Mouse (Mus musculus) ES-E14 (cell line): ENCODE measurements around the gene Nlgn3. TPM values are rescaled to one million over a fixed set of nuclear protein-coding genes. Genes with fewer than 3 reads are reported as not detected.
A peak's percentile ranks its signal among the peaks of the same experiment; 100 is the strongest.
"Not testable (repeated sequence)": the region's sequence is repeated elsewhere in the genome, so short reads cannot be mapped to it uniquely, and the experiment has no call there.

Source experiments
- DNase-seq: peaks from one replicate; pipeline ENCODE4 v3.0.0-alpha.2; 2013; ENCODE audit warnings: low read depth, low spot score
- H3K27ac ChIP-seq: 2 replicates; pipeline ENCODE4 v1.5.1; 2012; ENCODE audit warnings: low read depth, mild to moderate bottlenecking, low read length, moderate library complexity, mixed read lengths; ENCODE audit not compliant: poor library complexity, insufficient read depth, severe bottlenecking
- H3K36me3 ChIP-seq: 2 replicates; pipeline ENCODE4 v1.6.1; 2012; ENCODE audit warnings: mild to moderate bottlenecking, low read length, moderate library complexity, mixed read lengths; ENCODE audit not compliant: control insufficient read depth, poor library complexity, insufficient read depth, severe bottlenecking
- H3K4me1 ChIP-seq, 2 experiments: fragments of 150-350 bp in 1 of 2; sonication (generic) in 1 of 2; 2 replicates each; pipeline ENCODE4 v1.6.1; 2012; ENCODE audit warnings: low read length in 2 of 2, mild to moderate bottlenecking in 1 of 2, mixed read lengths in 1 of 2; ENCODE audit not compliant: control insufficient read depth in 2 of 2, insufficient read depth in 2 of 2, poor library complexity in 1 of 2
- H3K4me3 ChIP-seq, 2 experiments: fragments of 150-350 bp in 1 of 2; sonication (generic) in 1 of 2; 2 replicates each; pipeline ENCODE4 v1.5.1; 2012; ENCODE audit warnings: low read length in 2 of 2, low read depth in 1 of 2, mild to moderate bottlenecking in 1 of 2, mixed read lengths in 1 of 2; ENCODE audit not compliant: insufficient read depth in 1 of 2, poor library complexity in 1 of 2, severe bottlenecking in 1 of 2
- H3K9ac ChIP-seq: 2 replicates; pipeline ENCODE4 v1.6.1; 2012; ENCODE audit warnings: low read depth, mild to moderate bottlenecking, low read length, mixed read lengths; ENCODE audit not compliant: poor library complexity, insufficient read depth, severe bottlenecking
- H3K9me3 ChIP-seq: fragments of 150-350 bp; sonication (generic); 2 replicates; pipeline ENCODE4 v1.6.1; 2012; ENCODE audit warnings: low read depth, mild to moderate bottlenecking, low read length; ENCODE audit not compliant: control insufficient read depth, insufficient read depth
- CHD2 ChIP-seq: IDR thresholded peaks from 2 replicates; pipeline ENCODE4 v1.6.1; 2014; ENCODE audit warnings: mild to moderate bottlenecking, low read depth, low read length, inconsistent platforms
- HCFC1 ChIP-seq: IDR thresholded peaks from 2 replicates; pipeline ENCODE4 v1.6.1; 2012; ENCODE audit warnings: low read length, inconsistent platforms, borderline replicate concordance; ENCODE audit not compliant: insufficient read depth
- MAFK ChIP-seq: IDR thresholded peaks from 2 replicates; pipeline ENCODE4 v1.6.1; 2014; ENCODE audit warnings: mild to moderate bottlenecking, low read depth, low read length, inconsistent platforms; ENCODE audit not compliant: insufficient read depth
- ZC3H11A ChIP-seq: IDR thresholded peaks from 2 replicates; pipeline ENCODE4 v1.6.1; 2012; ENCODE audit warnings: low read depth, mild to moderate bottlenecking, inconsistent platforms, low read length, borderline replicate concordance
- ZNF384 ChIP-seq: IDR thresholded peaks from 2 replicates; pipeline ENCODE4 v1.6.1; 2012; ENCODE audit warnings: low read depth, low read length, inconsistent platforms
- in situ Hi-C, 2 experiments: fragments of 600-800 bp; cut with MboI; formaldehyde crosslinking; loops; one replicate each; pipeline ENCODE4 v1.15.1; 2025; ENCODE audit warnings: low sequenced_read_pairs in 2 of 2, inconsistent platforms in 1 of 2; ENCODE audit not compliant: unreplicated experiment in 2 of 2
- total RNA-seq: library from RNA; depleted of rRNA; stranded (reverse); fragments of 300-350 nt; gene quantifications from 2 replicates; pipeline ENCODE4 v1.2.3, GENCODE M21; 2012

Gene Nlgn3
- total RNA-seq, 1 experiment, result 0.13 TPM

GRCm38 (mm10) chrX:101334606-101335005, 35.6 kb downstream of the Nlgn3 start:
- Histone ChIP-seq H3K27ac (no peak overlapping the region), H3K9me3 (no peaks in the 10 kb centered on the region), H3K9ac (no peak overlapping the region), H3K4me3 (no peak overlapping the region), H3K4me1 (peaks cover 0 to 2% of the 10 kb centered on the region in 2 experiments; a peak in 1 of 4 replicates), H3K36me3 (no peaks in the 10 kb centered on the region)
- no peak for TF ChIP-seq CHD2
- TF ChIP-seq ZNF384, result no peak
- no peak for TF ChIP-seq HCFC1
- TF ChIP-seq ZC3H11A, result no peak
- TF ChIP-seq MAFK, result no peak
- peak; percentile 26 for DNase-seq
- in situ Hi-C loops, result loop anchor here (10.0 to 25.0 kb wide), 2 partner anchors 197 to 200 kb away; no protein-coding TSS in a partner anchor

GRCm38 (mm10) chrX:101338666-101339065, 39.7 kb downstream of the Nlgn3 start:
- no peaks in the 10 kb centered on the region for H3K9me3 ChIP-seq
- H3K36me3 ChIP-seq, result no peaks in the 10 kb centered on the region
- no peak overlapping the region for H3K27ac ChIP-seq
- no peak overlapping the region for H3K4me3 ChIP-seq
- no peak for DNase-seq
- in situ Hi-C loops, result loop anchor here (10.0 to 25.0 kb wide), 2 partner anchors 201 to 204 kb away; no protein-coding TSS in a partner anchor
- no peak overlapping the region for H3K9ac ChIP-seq
- TF ChIP-seq HCFC1 (no peak), MAFK (0 out of 2 replicates have a peak, but pooled peaks have one; percentile 16), ZNF384 (no peak)
- peaks cover 0 to under 1% of the 10 kb centered on the region in 2 experiments; a peak in 1 of 4 replicates for H3K4me1 ChIP-seq

- H3K9me3 ChIP-seq, H3K4me3 ChIP-seq, H3K9ac ChIP-seq, H3K36me3 ChIP-seq, DNase-seq, H3K27ac ChIP-seq, H3K4me1 ChIP-seq: not testable (repeated sequence)
- in situ Hi-C loops, result loop anchor here in 1 of 2 experiments (25.0 kb wide), 1 partner anchor 206 kb away; no protein-coding TSS in a partner anchor
Observed at GRCm38 (mm10) chrX:101342837-101343236, 43.9 kb downstream of the Nlgn3 start.

- DNase-seq, result no peak
- no peak for TF ChIP-seq ZNF384
- no peak for TF ChIP-seq CHD2
- no peak for TF ChIP-seq MAFK
- no peak for TF ChIP-seq ZC3H11A
- no peak for TF ChIP-seq HCFC1
- Histone ChIP-seq H3K9me3 (no peaks in the 10 kb centered on the region), H3K4me3 (no peak overlapping the region), H3K36me3 (no peaks in the 10 kb centered on the region), H3K27ac (no peak overlapping the region), H3K9ac (no peak overlapping the region), H3K4me1 (no peaks in the 10 kb centered on the region)
- in situ Hi-C loops, result loop anchor here in 1 of 2 experiments (25.0 kb wide), 1 partner anchor 208 kb away; no protein-coding TSS in a partner anchor
Observed at GRCm38 (mm10) chrX:101345456-101345855, 46.5 kb downstream of the Nlgn3 start.

- DNase-seq, result no peak
- H3K27ac ChIP-seq, result no peak overlapping the region
- no peak overlapping the region for H3K9ac ChIP-seq
- in situ Hi-C loops, result loop anchor here in 1 of 2 experiments (25.0 kb wide), 1 partner anchor 209 kb away; no protein-coding TSS in a partner anchor
- H3K9me3 ChIP-seq, result no peaks in the 10 kb centered on the region
- TF ChIP-seq CHD2, result no peak
- TF ChIP-seq ZC3H11A, result no peak
- TF ChIP-seq ZNF384, result no peak
- no peak for TF ChIP-seq HCFC1
- H3K4me1 ChIP-seq, result no peaks in the 10 kb centered on the region
- H3K4me3 ChIP-seq, result no peak overlapping the region
- no peaks in the 10 kb centered on the region for H3K36me3 ChIP-seq
Observed at GRCm38 (mm10) chrX:101346475-101346874, 47.5 kb downstream of the Nlgn3 start.
